Mouse (Mus musculus): ENCODE data around the gene Hipk2.

- TF ChIP-seq CTCF (IDR thresholded peaks at IDR 0.05; ENCODE audit: low read depth) (no peak), EP300 (optimal IDR thresholded peaks at IDR 0.05) (no peak)
Measured at GRCm38 (mm10) chr6:38662714-38663615, 213.0 kb downstream of the Hipk2 start, which contains the start of gene Clec2l.
